Mouse (Mus musculus): Measurements from ENCODE around the gene Ubqlnl. TPM values are rescaled to one million over a fixed set of nuclear protein-coding genes. Genes with fewer than 3 reads are reported as not detected.

Ubqlnl gene
- total RNA-seq (2023), result not detected

DNA sequence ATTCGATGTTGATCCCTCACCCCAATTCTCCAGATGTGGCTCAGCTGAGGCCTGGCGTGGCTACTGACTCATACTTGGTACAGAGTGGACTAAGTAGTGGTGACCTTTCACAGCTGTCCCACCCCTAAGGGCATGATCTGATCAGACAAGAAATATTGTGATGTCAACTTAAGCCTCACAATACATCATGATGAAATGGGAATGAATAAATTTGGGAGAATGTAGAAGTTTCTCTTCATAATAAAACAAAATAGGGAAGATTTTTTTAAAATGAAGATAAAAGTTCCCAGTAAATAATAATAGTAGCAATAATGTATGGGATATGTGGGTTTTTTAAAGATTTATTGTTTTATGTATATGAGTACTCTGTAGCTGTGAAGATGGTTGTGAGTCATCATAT is at the start of gene Ubqlnl:
Gene Ubqlnl (minus strand): TSS at position 101 of the 400 bp plus-strand sequence.

GRCm38 (mm10) chr7:104195885-104196284 is 45.5 kb upstream of the Ubqlnl start, which contains the start of gene Olfr649:
Gene Olfr649 (minus strand): TSS chr7:104195985.

DNA sequence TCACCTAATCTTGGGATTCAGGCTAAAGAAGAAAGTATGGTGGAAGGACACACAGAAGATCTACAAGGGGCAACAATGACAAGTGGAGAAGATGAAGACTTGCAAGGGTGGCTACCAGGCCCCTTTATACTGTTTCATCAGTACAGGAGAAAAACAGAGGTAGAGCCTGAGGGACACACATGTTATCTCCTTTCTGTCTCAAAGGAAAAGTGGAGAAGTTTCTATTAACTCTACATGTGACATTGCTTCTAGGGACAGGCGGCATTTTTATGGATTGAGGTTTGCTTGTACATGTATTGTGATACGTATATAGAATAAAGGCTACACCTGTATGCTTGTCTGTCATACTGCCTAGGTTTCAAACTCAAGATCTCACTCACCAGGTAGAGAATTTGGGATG is 32.9 kb upstream of the Ubqlnl start, which contains the start of gene Olfr648:
Gene Olfr648 (minus strand): TSS at position 101 of the 400 bp plus-strand sequence.

GRCm38 (mm10) chr7:104143179-104143578 is 7.2 kb downstream of the Ubqlnl start, which contains the start of gene Ubqln3:
Gene Ubqln3 (minus strand): TSS chr7:104143279.

GRCm38 (mm10) chr7:104137305-104137704 is 13.1 kb downstream of the Ubqlnl start, which contains the start of gene Olfr643:
Gene Olfr643 (minus strand): TSS chr7:104137405.

DNA sequence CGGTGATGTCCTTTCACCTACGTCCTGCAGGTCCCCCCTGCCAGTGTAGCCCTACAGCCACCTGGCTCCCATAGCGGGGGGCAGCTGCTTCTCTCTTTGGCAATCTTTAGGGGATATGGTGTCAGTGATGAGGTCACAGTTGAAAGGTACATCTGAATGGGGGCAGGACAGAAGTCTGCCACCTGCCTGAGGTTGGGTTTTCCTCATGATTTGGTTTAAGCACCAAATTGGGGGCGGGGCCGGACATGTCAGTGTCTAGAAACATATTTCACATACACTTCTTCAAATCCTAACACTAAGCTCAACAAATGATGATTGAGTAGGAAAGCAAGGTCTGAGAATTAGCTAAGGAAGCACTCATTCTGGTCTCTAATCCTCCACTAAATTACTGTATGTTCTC is 20.6 kb downstream of the Ubqlnl start, which contains the start of gene Ubqln5:
Gene Ubqln5 (minus strand): TSS at position 101 of the 400 bp plus-strand sequence.

DNA sequence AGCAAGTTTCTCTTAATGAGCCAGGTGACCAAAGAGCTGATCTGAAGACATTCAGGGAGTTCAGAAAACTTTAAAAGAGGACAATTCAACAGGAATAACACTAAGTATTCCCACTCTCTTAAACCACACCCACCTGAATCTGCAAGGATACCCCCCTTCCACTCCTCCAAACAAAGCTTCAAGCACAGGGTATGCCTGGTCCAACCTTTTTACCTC is 45.7 kb downstream of the Ubqlnl start, which contains the start of gene Olfr646:
Gene Olfr646 (plus strand): TSS at position 117 of the 216 bp plus-strand sequence.

Other genes with a start within 250 kb of the Ubqlnl start
- not detected for gene Olfr65, start 247.1 kb downstream of the Ubqlnl start, total RNA-seq (2023)
- gene Olfr631, start 221.7 kb downstream of the Ubqlnl start, total RNA-seq (2023), result not detected
- gene Olfr632, start 216.2 kb downstream of the Ubqlnl start, total RNA-seq (2023), result not detected
- not detected for gene Olfr633, start 206.1 kb downstream of the Ubqlnl start, total RNA-seq (2023)
- gene Olfr635, start 179.4 kb downstream of the Ubqlnl start, total RNA-seq (2023), result not detected
- not detected for gene Olfr638, start 151.8 kb downstream of the Ubqlnl start, total RNA-seq (2023)
- gene Olfr639, start 133.3 kb downstream of the Ubqlnl start, total RNA-seq (2023), result not detected
- gene Olfr640, start 125.0 kb downstream of the Ubqlnl start, total RNA-seq (2023), result not detected
- gene Olfr641, start 115.1 kb downstream of the Ubqlnl start, total RNA-seq (2023), result not detected
- not detected for gene Olfr642, start 97.9 kb downstream of the Ubqlnl start, total RNA-seq (2023)
- not detected for gene 4930516K23Rik, start 89.1 kb downstream of the Ubqlnl start, total RNA-seq (2023)
- not detected for gene Olfr644, start 78.7 kb downstream of the Ubqlnl start, total RNA-seq (2023)
- not detected for gene Olfr645, start 65.1 kb downstream of the Ubqlnl start, total RNA-seq (2023)
- gene Olfr646, start 45.7 kb downstream of the Ubqlnl start, total RNA-seq (2023), result not detected
- not detected for gene Ubqln5, start 20.7 kb downstream of the Ubqlnl start, total RNA-seq (2023)
- gene Olfr643, start 13.2 kb downstream of the Ubqlnl start, total RNA-seq (2023), result not detected
- not detected for gene Ubqln3, start 7.3 kb downstream of the Ubqlnl start, total RNA-seq (2023)
- not detected for gene Olfm5, start 14.3 kb upstream of the Ubqlnl start, total RNA-seq (2023)
- not detected for gene Olfr648, start 32.8 kb upstream of the Ubqlnl start, total RNA-seq (2023)
- not detected for gene Olfr649, start 45.4 kb upstream of the Ubqlnl start, total RNA-seq (2023)
- gene Trim6, start 68.2 kb upstream of the Ubqlnl start, total RNA-seq (2023), result under 1 TPM; 0.39 to 0.70 TPM
- gene Trim34a, start 93.9 kb upstream of the Ubqlnl start, total RNA-seq (2023), result 10 to 100 TPM; 67.2 to 84.3 TPM
- 10 to 100 TPM; 30.7 to 37.6 TPM for gene Trim5, start 137.5 kb upstream of the Ubqlnl start, total RNA-seq (2023)
- 100 to 1,000 TPM; 121 to 151 TPM for gene Trim12a, start 164.9 kb upstream of the Ubqlnl start, total RNA-seq (2023)
- 1 to 10 TPM; 3.5 to 4.3 TPM for gene Trim34b, start 178.9 kb upstream of the Ubqlnl start, total RNA-seq (2023)
- 10 to 100 TPM; 52.0 to 65.2 TPM for gene Trim12c, start 202.8 kb upstream of the Ubqlnl start, total RNA-seq (2023)
- 10 to 100 TPM; 27.6 to 36.8 TPM for gene Trim30b, start 219.3 kb upstream of the Ubqlnl start, total RNA-seq (2023)